ENCODE assay signal across 14 mouse cellular contexts in the genomic region with DNA sequence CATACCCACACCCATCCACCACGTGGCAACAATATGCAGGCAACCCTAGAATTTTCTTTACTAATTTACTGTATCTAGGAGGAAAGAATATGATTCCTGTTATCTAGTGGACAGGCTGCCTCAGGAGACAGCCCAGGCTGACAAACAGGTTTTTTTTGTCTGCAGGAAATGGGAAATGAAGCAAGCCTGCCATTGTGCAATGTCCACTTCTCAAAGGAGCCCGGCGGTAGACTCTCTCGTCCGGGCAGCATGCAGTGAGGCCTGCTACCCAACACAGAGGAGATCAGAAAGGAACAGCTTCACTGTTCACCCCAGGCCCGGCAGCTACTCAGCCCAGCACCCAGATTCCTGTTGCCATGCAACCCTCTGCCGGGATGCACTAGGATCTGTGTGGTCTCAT. TPM values are rescaled to one million over a fixed set of nuclear protein-coding genes. Genes with fewer than 3 reads are reported as not detected.
DNase-seq lines count a peak whose midpoint lies in the region; ATAC-seq and TF ChIP-seq lines count a peak whose summit lies in the region.
"Had no signal": no experiment of that assay in that cellular context is flagged by ENCODE, and none has a peak within 500 bp of the region (broad histone marks: within the 10 kb centered on the region; RNA-seq: fewer than 3 reads in every experiment).

No protein-coding gene starts in this region.

- DNase-seq in adrenal gland, postnatal 10 days: peak; percentile 38
- DNase-seq in adrenal gland, postnatal 36 days: no peak
- DNase-seq in urinary bladder, postnatal 14 days (ENCODE audit: low spot score): peak; percentile 59
- no peak for DNase-seq in urinary bladder, adult 2 months (ENCODE audit: low spot score)
- peak; percentile 69 for DNase-seq in lung, postnatal 14 days
- no peak for DNase-seq in thymus, adult 2 months
- DNase-seq in spleen, postnatal 36 days (ENCODE audit: low spot score in 2 of 2): no peak
- DNase-seq: cerebellum, postnatal 36 days; layer of hippocampus, postnatal 36 days; right cerebral cortex, postnatal 4 days; thymus, adult 18-20 months had no signal

- 93% methylated on average over 7 of the region's 7 CpGs for WGBS in thymus, adult 2 months

- TF ChIP-seq POLR2A in thymus, adult 2 months (IDR thresholded peaks at IDR 0.05; ENCODE audit: control insufficient read depth, extremely low read depth, insufficient read depth, low read length, poor library complexity): no peak

- no peak for TF ChIP-seq CTCF in thymus, adult 2 months (IDR thresholded peaks at IDR 0.05; ENCODE audit: borderline replicate concordance, control insufficient read depth, extremely low read depth, insufficient read depth, low read length, poor library complexity)

- no peak for ATAC-seq in erythroblast, adult 5-6 weeks (replicated peaks; ENCODE audit: low FRiP score, poor library complexity, severe bottlenecking)
- ATAC-seq: forebrain, embryonic 13.5 days had no signal

- H3K4me3 ChIP-seq in thymus, adult 2 months (ENCODE audit: control insufficient read depth, insufficient read depth, low read length): no peak overlapping the region
- H3K4me3 ChIP-seq: forebrain, embryonic 13.5 days; neural tube, embryonic 12.5 days had no signal

- H3K27ac ChIP-seq in thymus, adult 2 months (ENCODE audit: control insufficient read depth, insufficient read depth, low read length): no peak overlapping the region
- H3K27ac ChIP-seq: forebrain, embryonic 13.5 days; neural tube, embryonic 12.5 days had no signal

- H3K27me3 ChIP-seq in thymus, adult 2 months (ENCODE audit: control insufficient read depth, insufficient read depth, low read length): no peaks in the 10 kb centered on the region
- H3K27me3 ChIP-seq: forebrain, embryonic 13.5 days; neural tube, embryonic 12.5 days had no signal

- peaks cover 93% of the 10 kb centered on the region for H3K36me3 ChIP-seq in thymus, adult 2 months (ENCODE audit: control insufficient read depth, insufficient read depth, low read length)

- H3K4me1 ChIP-seq in thymus, adult 2 months (replicated peaks; ENCODE audit: control insufficient read depth, insufficient read depth, low read length): no peaks in the 10 kb centered on the region
- H3K4me1 ChIP-seq: forebrain, embryonic 13.5 days had no signal

RNA-seq across cellular contexts. Expression of gene Secisbp2, which starts 59.2 kb away (rescaled TPM):
- 10 to 100 TPM; 17.7 to 20.2 TPM for total RNA-seq in adrenal gland, postnatal 10 days (2021)
- 10 to 100 TPM; 20.9 to 24.8 TPM for total RNA-seq in adrenal gland, postnatal 36 days (2021)
- 20.9 and 26.0 TPM in 2 replicates for polyA plus RNA-seq in urinary bladder, adult 2 months (2012; rRNA removed)
- 50.1 and 50.8 TPM in 2 replicates for polyA plus RNA-seq in thymus, adult 2 months (2012; rRNA removed)
- 1.3 and 6.1 TPM in 2 replicates for total RNA-seq in erythroblast, adult 5-6 weeks (2015; ENCODE audit: low replicate concordance)
- total RNA-seq in erythroblast, adult 5-6 weeks (2017; ENCODE audit: low replicate concordance): 6.4 and 13.8 TPM in 2 replicates

Comparison
In these comparisons a context has a peak if more than half of its experiments do, and no peak if none do; other contexts are left out.
1. DNase-seq: peak in adrenal gland, postnatal 10 days (single experiment), urinary bladder, postnatal 14 days (single experiment) and lung, postnatal 14 days (single experiment); none in adrenal gland, postnatal 36 days (0 of 2), urinary bladder, adult 2 months (single experiment), thymus, adult 2 months (single experiment) and spleen, postnatal 36 days (0 of 2).